Mouse (Mus musculus) MEL (cell line): ENCODE data around the gene Ttc25. TPM values are rescaled to one million over a fixed set of nuclear protein-coding genes. Genes with fewer than 3 reads are reported as not detected.

Experiments
- DNase-seq: peaks from one replicate; pipeline ENCODE4 v3.0.0; 2011; ENCODE audit warnings: low read depth, low spot score
- H3K27ac ChIP-seq: 2 replicates; pipeline ENCODE4 v1.5.1; 2012; ENCODE audit warnings: low read depth, mild to moderate bottlenecking, control low read depth, low read length, moderate library complexity; ENCODE audit not compliant: control insufficient read depth
- H3K27me3 ChIP-seq, 2 experiments: fragments of 150-350 bp in 1 of 2; sonication (generic) in 1 of 2; 2 replicates each; pipeline ENCODE4 v1.6.1; 2012; ENCODE audit warnings: low read length in 2 of 2, mild to moderate bottlenecking in 2 of 2, improper control_type of control experiment in 1 of 2, moderate library complexity in 1 of 2; ENCODE audit not compliant: insufficient read depth in 2 of 2, control insufficient read depth in 1 of 2
- H3K36me3 ChIP-seq, 2 experiments: 2 replicates each; pipeline ENCODE4 v1.6.1; 2012 to 2014; ENCODE audit warnings: low read length in 2 of 2, improper control_type of control experiment in 1 of 2, inconsistent platforms in 1 of 2, mild to moderate bottlenecking in 1 of 2; ENCODE audit not compliant: insufficient read depth in 2 of 2, control insufficient read depth in 1 of 2
- H3K4me1 ChIP-seq, 2 experiments: fragments of 150-350 bp in 1 of 2; sonication (generic) in 1 of 2; 2 replicates each; pipeline ENCODE4 v1.6.1; 2012; ENCODE audit warnings: low read length in 2 of 2, improper control_type of control experiment in 1 of 2, mild to moderate bottlenecking in 1 of 2; ENCODE audit not compliant: insufficient read depth in 2 of 2, control insufficient read depth in 1 of 2
- H3K4me3 ChIP-seq, 2 experiments: fragments of 150-350 bp in 1 of 2; sonication (generic) in 1 of 2; 2 replicates each; pipeline ENCODE4 v1.5.1; 2012; ENCODE audit warnings: low read depth in 2 of 2, low read length in 2 of 2, mild to moderate bottlenecking in 2 of 2, moderate library complexity in 2 of 2, control low read depth in 1 of 2, improper control_type of control experiment in 1 of 2; ENCODE audit not compliant: control insufficient read depth in 1 of 2, insufficient read depth in 1 of 2
- H3K79me2 ChIP-seq: 2 replicates; pipeline ENCODE4 v1.6.1; 2012; ENCODE audit warnings: mild to moderate bottlenecking, low read length, moderate library complexity; ENCODE audit not compliant: control insufficient read depth, poor library complexity, insufficient read depth
- H3K9ac ChIP-seq: 2 replicates; pipeline ENCODE4 v1.6.1; 2012; ENCODE audit warnings: low read depth, mild to moderate bottlenecking, control low read depth, low read length, moderate library complexity; ENCODE audit not compliant: control insufficient read depth, poor library complexity, severe bottlenecking
- H3K9me3 ChIP-seq: fragments of 150-350 bp; sonication (generic); replicated peaks from 2 replicates; pipeline ENCODE4 v1.6.1; 2012; ENCODE audit warnings: mild to moderate bottlenecking, low read length, improper control_type of control experiment, moderate library complexity; ENCODE audit not compliant: insufficient read depth
- BHLHE40 ChIP-seq: IDR thresholded peaks from 2 replicates; pipeline ENCODE4 v1.6.1; 2012; ENCODE audit warnings: low read depth, mild to moderate bottlenecking, inconsistent platforms, low read length, improper control_type of control experiment, borderline replicate concordance
- CHD1 ChIP-seq: IDR thresholded peaks from 2 replicates; pipeline ENCODE4 v1.6.1; 2012; ENCODE audit warnings: low read depth, mild to moderate bottlenecking, inconsistent platforms, low read length, improper control_type of control experiment
- CHD2 ChIP-seq: IDR thresholded peaks from 2 replicates; pipeline ENCODE4 v1.6.1; 2011; ENCODE audit warnings: low read length, improper control_type of control experiment
- CTCF ChIP-seq, 3 experiments: IDR thresholded peaks in 2 of 3; conservative IDR thresholded peaks in 1 of 3; 2 replicates each; pipeline ENCODE4 v1.5.1; 2011 to 2012; ENCODE audit warnings: low read length in 3 of 3, low read depth in 2 of 3, mild to moderate bottlenecking in 2 of 3, improper control_type of control experiment in 1 of 3, inconsistent platforms in 1 of 3, mixed read lengths in 1 of 3, moderate library complexity in 1 of 3; ENCODE audit not compliant: control insufficient read depth in 1 of 3, insufficient read depth in 1 of 3, poor library complexity in 1 of 3, severe bottlenecking in 1 of 3
- E2F4 ChIP-seq: IDR thresholded peaks from 2 replicates; pipeline ENCODE4 v1.6.1; 2011; ENCODE audit warnings: low read depth, low read length, improper control_type of control experiment, borderline replicate concordance
- ELF1 ChIP-seq: IDR thresholded peaks from 2 replicates; pipeline ENCODE4 v1.6.1; 2014; ENCODE audit warnings: low read depth, mild to moderate bottlenecking, inconsistent platforms, low read length, improper control_type of control experiment, moderate library complexity
- EP300 ChIP-seq, 2 experiments: IDR thresholded peaks; 2 replicates each; pipeline ENCODE4 v1.6.1; 2011; ENCODE audit warnings: improper control_type of control experiment in 2 of 2, low read length in 2 of 2, low read depth in 1 of 2, mild to moderate bottlenecking in 1 of 2
- ETS1 ChIP-seq: IDR thresholded peaks from 2 replicates; pipeline ENCODE4 v1.6.1; 2012; ENCODE audit warnings: low read depth, mild to moderate bottlenecking, inconsistent platforms, low read length, improper control_type of control experiment, moderate library complexity
- GABPA ChIP-seq: IDR thresholded peaks from 2 replicates; pipeline ENCODE4 v1.6.1; 2012; ENCODE audit warnings: low read depth, mild to moderate bottlenecking, inconsistent platforms, low read length, improper control_type of control experiment, moderate library complexity
- GATA1 ChIP-seq: IDR thresholded peaks from 2 replicates; pipeline ENCODE4 v1.6.1; 2011; ENCODE audit warnings: low read depth, low read length, improper control_type of control experiment
- HCFC1 ChIP-seq: IDR thresholded peaks from 2 replicates; pipeline ENCODE4 v1.6.1; 2012; ENCODE audit warnings: low read depth, mild to moderate bottlenecking, inconsistent platforms, low read length, improper control_type of control experiment, moderate library complexity
- JUND ChIP-seq: IDR thresholded peaks from 2 replicates; pipeline ENCODE4 v1.6.1; 2011; ENCODE audit warnings: low read depth, mild to moderate bottlenecking, improper control_type of control experiment, low read length
- MAZ ChIP-seq: IDR thresholded peaks from 2 replicates; pipeline ENCODE4 v1.6.1; 2012; ENCODE audit warnings: low read depth, mild to moderate bottlenecking, inconsistent platforms, low read length, improper control_type of control experiment
- MEF2A ChIP-seq: IDR thresholded peaks from 2 replicates; pipeline ENCODE4 v1.6.1; 2014; ENCODE audit warnings: low read depth, mild to moderate bottlenecking, inconsistent platforms, low read length, improper control_type of control experiment; ENCODE audit not compliant: poor library complexity, insufficient replicate concordance, severe bottlenecking; ENCODE audit errors: extremely low read depth
- MXI1 ChIP-seq: IDR thresholded peaks from 2 replicates; pipeline ENCODE4 v1.6.1; 2011; ENCODE audit warnings: mild to moderate bottlenecking, low read depth, low read length, improper control_type of control experiment
- MYB ChIP-seq: IDR thresholded peaks from 2 replicates; pipeline ENCODE4 v1.6.1; 2011; ENCODE audit warnings: mild to moderate bottlenecking, low read depth, low read length, improper control_type of control experiment
- MYC ChIP-seq: IDR thresholded peaks from 2 replicates; pipeline ENCODE4 v1.6.1; 2011; ENCODE audit warnings: low read depth, mild to moderate bottlenecking, low read length, improper control_type of control experiment, moderate library complexity
- NELFE ChIP-seq: IDR thresholded peaks from 2 replicates; pipeline ENCODE4 v1.6.1; 2011; ENCODE audit warnings: low read depth, low read length, improper control_type of control experiment
- NRF1 ChIP-seq: IDR thresholded peaks from 2 replicates; pipeline ENCODE4 v1.6.1; 2014; ENCODE audit warnings: low read depth, mild to moderate bottlenecking, inconsistent platforms, low read length, improper control_type of control experiment, moderate library complexity; ENCODE audit not compliant: poor library complexity, insufficient read depth, severe bottlenecking
- POLR2A ChIP-seq, 2 experiments: IDR thresholded peaks; 2 replicates each; pipeline ENCODE4 v1.6.1; 2011 to 2012; ENCODE audit warnings: low read length in 2 of 2, mild to moderate bottlenecking in 2 of 2, control low read depth in 1 of 2, improper control_type of control experiment in 1 of 2, low read depth in 1 of 2, moderate library complexity in 1 of 2; ENCODE audit not compliant: control insufficient read depth in 1 of 2, insufficient read depth in 1 of 2, poor library complexity in 1 of 2
- POLR2AphosphoS2 ChIP-seq: IDR thresholded peaks from 2 replicates; pipeline ENCODE4 v1.6.1; 2011; ENCODE audit warnings: low read length, improper control_type of control experiment
- POLR2AphosphoS5 ChIP-seq: IDR thresholded peaks from 2 replicates; pipeline ENCODE4 v1.6.1; 2012; ENCODE audit warnings: low read depth, borderline replicate concordance, mild to moderate bottlenecking, inconsistent platforms, low read length, moderate library complexity, mixed read lengths
- RAD21 ChIP-seq: IDR thresholded peaks from 2 replicates; pipeline ENCODE4 v1.6.1; 2011; ENCODE audit warnings: mild to moderate bottlenecking, low read depth, low read length, improper control_type of control experiment
- RCOR1 ChIP-seq: IDR thresholded peaks from 2 replicates; pipeline ENCODE4 v1.6.1; 2012; ENCODE audit warnings: low read depth, mild to moderate bottlenecking, inconsistent platforms, low read length, improper control_type of control experiment
- SIN3A ChIP-seq: IDR thresholded peaks from 2 replicates; pipeline ENCODE4 v1.6.1; 2012; ENCODE audit warnings: low read length, improper control_type of control experiment, inconsistent platforms
- SMC3 ChIP-seq: IDR thresholded peaks from 2 replicates; pipeline ENCODE4 v1.6.1; 2011; ENCODE audit warnings: low read depth, low read length, improper control_type of control experiment
- TAL1 ChIP-seq: IDR thresholded peaks from 2 replicates; pipeline ENCODE4 v1.6.1; 2012; ENCODE audit warnings: mild to moderate bottlenecking, inconsistent platforms, low read length, moderate library complexity, mixed read lengths
- TBP ChIP-seq: IDR thresholded peaks from 2 replicates; pipeline ENCODE4 v1.8.0; 2011; ENCODE audit warnings: low read depth, low read length, improper control_type of control experiment
- TCF12 ChIP-seq: IDR thresholded peaks from 2 replicates; pipeline ENCODE4 v1.6.1; 2014; ENCODE audit warnings: low read depth, mild to moderate bottlenecking, inconsistent platforms, low read length, improper control_type of control experiment, moderate library complexity
- UBTF ChIP-seq: IDR thresholded peaks from 2 replicates; pipeline ENCODE4 v1.6.1; 2012; ENCODE audit warnings: low read depth, mild to moderate bottlenecking, inconsistent platforms, low read length, improper control_type of control experiment, moderate library complexity, borderline replicate concordance; ENCODE audit not compliant: insufficient read depth
- USF1 ChIP-seq: IDR thresholded peaks from 2 replicates; pipeline ENCODE4 v1.6.1; 2014; ENCODE audit warnings: low read depth, mild to moderate bottlenecking, inconsistent platforms, low read length, improper control_type of control experiment, moderate library complexity
- ZC3H11A ChIP-seq: IDR thresholded peaks from 2 replicates; pipeline ENCODE4 v1.6.1; 2012; ENCODE audit warnings: low read depth, mild to moderate bottlenecking, inconsistent platforms, low read length, improper control_type of control experiment
- ZKSCAN1 ChIP-seq: IDR thresholded peaks from 2 replicates; pipeline ENCODE4 v1.6.1; 2012; ENCODE audit warnings: low read depth, mild to moderate bottlenecking, inconsistent platforms, low read length, improper control_type of control experiment, moderate library complexity
- ZMIZ1 ChIP-seq: IDR thresholded peaks from 2 replicates; pipeline ENCODE4 v1.6.1; 2012; ENCODE audit warnings: low read depth, mild to moderate bottlenecking, inconsistent platforms, low read length, improper control_type of control experiment, moderate library complexity
- ZNF384 ChIP-seq: IDR thresholded peaks from 2 replicates; pipeline ENCODE4 v1.6.1; 2012; ENCODE audit warnings: low read depth, mild to moderate bottlenecking, inconsistent platforms, low read length, improper control_type of control experiment
- polyA plus RNA-seq, 2 experiments: library from polyadenylated mRNA; stranded (reverse) in 1 of 2; unstranded in 1 of 2; fragments of >175 nt in 1 of 2; fragments of >200 nt in 1 of 2; gene quantifications; 2 replicates each; pipeline versions ENCODE4 v1.2.1 to v1.2.4; 2012; ENCODE audit warnings: low replicate concordance in 2 of 2, low read depth in 1 of 2; ENCODE audit not compliant: insufficient read length in 2 of 2, insufficient read depth in 1 of 2, missing spikeins in 1 of 2
- total RNA-seq: library from RNA; depleted of rRNA; stranded (reverse); fragments of 300-350 nt; gene quantifications from 2 replicates; pipeline ENCODE4 v1.2.3, GENCODE M21; 2012

Gene Ttc25
- total and polyA plus RNA-seq, 3 experiments = 0.46 to 0.92 TPM; not detected in 1

- DNase-seq = peak; percentile 86
- Histone ChIP-seq H3K27ac (no peak overlapping the region), H3K4me3 (no peak overlapping the region), H3K9me3 (no peaks in the 10 kb centered on the region), H3K27me3 (no peaks in the 10 kb centered on the region), H3K9ac (no peak overlapping the region), H3K36me3 (peaks cover 0 to 4% of the 10 kb centered on the region in 2 experiments; a peak in 2 of 4 replicates), H3K4me1 (peaks cover 2 to 14% of the 10 kb centered on the region in 2 experiments; a peak in 3 of 4 replicates), H3K79me2 (no peaks in the 10 kb centered on the region; the same call in 1 of the 2 replicates)
- no peak for TF ChIP-seq RCOR1
- no peak for TF ChIP-seq MEF2A
- peak; percentile 30; the same call in 1 of the 2 replicates for TF ChIP-seq ZNF384
- TF ChIP-seq POLR2A (IDR thresholded peaks at IDR 0.05; ENCODE audit: control insufficient read depth in 1 of 2, insufficient read depth in 1 of 2, low read depth in 1 of 2, low read length in 2 of 2, poor library complexity in 1 of 2) = no peak
- TF ChIP-seq RAD21 = peak; percentile 97
- no peak for TF ChIP-seq EP300 (IDR thresholded peaks at IDR 0.05; ENCODE audit: low read depth in 1 of 2, low read length in 2 of 2)
- TF ChIP-seq E2F4 = no peak
- TF ChIP-seq ETS1 = no peak; the same call in 1 of the 2 replicates
- 0 out of 2 replicates have a peak, but pooled peaks have one; percentile 10 for TF ChIP-seq TCF12
- no peak for TF ChIP-seq GATA1
- no peak for TF ChIP-seq ZKSCAN1
- peak; percentile 41; the same call in 1 of the 2 replicates for TF ChIP-seq MAZ
- TF ChIP-seq BHLHE40 = no peak
- no peak for TF ChIP-seq JUND
- no peak for TF ChIP-seq USF1
- TF ChIP-seq CHD1 = no peak
- no peak for TF ChIP-seq SIN3A
- no peak for TF ChIP-seq POLR2AphosphoS2
- TF ChIP-seq GABPA = no peak
- TF ChIP-seq SMC3 = peak; percentile 92
- TF ChIP-seq POLR2AphosphoS5 = no peak
- TF ChIP-seq MYB = no peak
- peak; percentile 82 for TF ChIP-seq MYC
- TF ChIP-seq NRF1 = 0 out of 2 replicates have a peak, but pooled peaks have one; percentile 11
- TF ChIP-seq UBTF = no peak
- no peak for TF ChIP-seq TBP
- no peak for TF ChIP-seq ZMIZ1
- no peak for TF ChIP-seq CHD2
- TF ChIP-seq CTCF (IDR thresholded peaks at IDR 0.05 in 2 of 3, conservative IDR thresholded peaks at IDR 0.05 in 1 of 3; ENCODE audit: control insufficient read depth in 1 of 3, insufficient read depth in 1 of 3, low read depth in 2 of 3, low read length in 3 of 3, poor library complexity in 1 of 3, severe bottlenecking in 1 of 3) = peak; percentile 81 to 94 (median 91)
- peak; percentile 98 for TF ChIP-seq ZC3H11A
- peak; percentile 61; the same call in 1 of the 2 replicates for TF ChIP-seq MXI1
- peak; percentile 59 for TF ChIP-seq ELF1
- TF ChIP-seq NELFE = no peak
- peak; percentile 52; the same call in 1 of the 2 replicates for TF ChIP-seq HCFC1
- no peak for TF ChIP-seq TAL1
These were observed 25.2 kb downstream of the Ttc25 start for GRCm38 (mm10) chr11:100570430-100571201.
